Mouse (Mus musculus) lung, postnatal 0 days (tissue): Measurements from ENCODE around the gene Kif1c.

Experiments used
- CTCF ChIP-seq: IDR thresholded peaks from 2 replicates; pipeline ENCODE4 v1.5.1; 2016; ENCODE audit warnings: antibody characterized with exemption, mild to moderate bottlenecking
- EP300 ChIP-seq: IDR thresholded peaks from 2 replicates; pipeline ENCODE4 v1.6.1; 2016; ENCODE audit warnings: antibody characterized with exemption, mild to moderate bottlenecking, control low read depth

DNA sequence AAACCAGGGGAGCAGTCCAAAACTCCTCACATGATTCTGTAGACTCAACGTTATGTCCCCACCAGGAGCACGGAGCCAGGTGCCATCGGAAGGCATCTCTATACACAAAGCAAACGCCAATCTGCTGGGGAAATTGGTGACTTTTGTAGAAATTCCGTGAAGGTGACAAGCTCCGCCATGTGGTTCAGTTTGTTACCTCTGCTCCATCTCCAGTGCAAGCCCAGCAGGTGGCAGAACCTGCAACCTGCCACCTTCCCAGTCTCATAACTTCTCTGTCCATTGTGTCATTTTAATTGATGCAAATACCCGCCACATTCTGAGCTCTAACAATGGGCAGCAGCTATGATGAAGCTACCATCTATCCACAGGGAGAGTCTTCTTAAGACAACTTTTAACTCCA lies 54.6 kb downstream of the Kif1c start:
- TF ChIP-seq CTCF (no peak; the same call in none of the 2 replicates), EP300 (no peak)
